7 mouse cellular contexts compared by ENCODE assay signal in genomic region chr2:65667590-65668436, GRCm38 (mm10). TPM values are rescaled to one million over a fixed set of nuclear protein-coding genes. Genes with fewer than 3 reads are reported as not detected.
DNase-seq lines count a peak whose midpoint lies in the region; ATAC-seq and TF ChIP-seq lines count a peak whose summit lies in the region.

No protein-coding gene starts in this region.

- peak overlapping the region; percentile 64 for H3K4me2 ChIP-seq in intestine, postnatal 0 days (replicated peaks; ENCODE audit: low read depth)
- peak overlapping the region; percentile 55 for H3K4me2 ChIP-seq in neural tube, embryonic 14.5 days (ENCODE audit: low read depth, low read length)

- ATAC-seq in intestine, postnatal 0 days: no peak
- peak; percentile 56 for ATAC-seq in neural tube, embryonic 14.5 days (ENCODE audit: low read depth)

- no peak for TF ChIP-seq POLR2A in embryonic fibroblast, embryonic 13.5 days (IDR thresholded peaks at IDR 0.05; ENCODE audit: low read depth, low read length)

- H3K27me3 ChIP-seq in intestine, postnatal 0 days (replicated peaks; ENCODE audit: control insufficient read depth, insufficient read depth, low read length): no peaks in the 10 kb centered on the region
- H3K27me3 ChIP-seq in neural tube, embryonic 14.5 days (ENCODE audit: control insufficient read depth, insufficient read depth, low read length): no peaks in the 10 kb centered on the region

- intact Hi-C loops in left cerebral cortex, adult 2 months (cut with DNase I): loop anchor here (1.0 to 5.0 kb wide), 3 partner anchors 23 to 266 kb away; no protein-coding TSS in a partner anchor
- intact Hi-C loops in left cerebral cortex, postnatal 4 days (cut with DNase I): loop anchor here (2.0 kb wide), 1 partner anchor 47 kb away; the partner anchor contains the start of gene Scn2a

- no peaks in the 10 kb centered on the region for H3K9me3 ChIP-seq in intestine, postnatal 0 days (ENCODE audit: control insufficient read depth)
- H3K9me3 ChIP-seq in neural tube, embryonic 14.5 days (ENCODE audit: control insufficient read depth, low read length): no peaks in the 10 kb centered on the region

- no peak for DNase-seq in left cerebral cortex, adult 2 months (ENCODE audit: extremely low spot score in 1 of 2, low spot score in 2 of 2)
- no peak for DNase-seq in left cerebral cortex, postnatal 4 days
- no peak for DNase-seq in urinary bladder, postnatal 10 days (ENCODE audit: low spot score)
- no peak for DNase-seq in gastrocnemius, postnatal 10 days

- 52% methylated on average over 18 of the region's 18 CpGs for WGBS in intestine, postnatal 0 days
- 51% methylated on average over 18 of the region's 18 CpGs for WGBS in neural tube, embryonic 14.5 days

- no peaks in the 10 kb centered on the region for H3K4me1 ChIP-seq in embryonic fibroblast, embryonic 13.5 days (ENCODE audit: control insufficient read depth, insufficient read depth, low read length)
- no peaks in the 10 kb centered on the region for H3K4me1 ChIP-seq in intestine, postnatal 0 days (replicated peaks; ENCODE audit: control insufficient read depth, insufficient read depth, low read length)
- H3K4me1 ChIP-seq in neural tube, embryonic 14.5 days (ENCODE audit: control insufficient read depth, insufficient read depth, low read length): peaks cover 7% of the 10 kb centered on the region

- H3K27ac ChIP-seq in left cerebral cortex, adult 2 months: peak overlapping the region; percentile 72
- H3K27ac ChIP-seq in embryonic fibroblast, embryonic 13.5 days (ENCODE audit: insufficient read depth, low read length): no peak overlapping the region
- H3K27ac ChIP-seq in intestine, postnatal 0 days (ENCODE audit: low read depth, low read length): no peak overlapping the region
- H3K27ac ChIP-seq in neural tube, embryonic 14.5 days (ENCODE audit: low read depth, low read length): no peak overlapping the region; the same call in 1 of the 2 replicates

- no peaks in the 10 kb centered on the region for H3K36me3 ChIP-seq in intestine, postnatal 0 days (ENCODE audit: control insufficient read depth, insufficient read depth)
- no peaks in the 10 kb centered on the region for H3K36me3 ChIP-seq in neural tube, embryonic 14.5 days (ENCODE audit: control insufficient read depth, insufficient read depth, low read length)

- H3K9ac ChIP-seq in intestine, postnatal 0 days (ENCODE audit: low read depth, low read length): no peak overlapping the region
- H3K9ac ChIP-seq in neural tube, embryonic 14.5 days (replicated peaks; ENCODE audit: low read depth, low read length): 0 out of 2 replicates have a peak overlapping the region, but pooled peaks have one; percentile 21

- no peak for TF ChIP-seq CTCF in left cerebral cortex, adult 2 months (IDR thresholded peaks at IDR 0.05)
- TF ChIP-seq CTCF in embryonic fibroblast, embryonic 13.5 days (IDR thresholded peaks at IDR 0.05; ENCODE audit: borderline replicate concordance, insufficient read depth, low read length): no peak
- TF ChIP-seq CTCF in intestine, postnatal 0 days (IDR thresholded peaks at IDR 0.05; ENCODE audit: low read depth): no peak

- peak overlapping the region; percentile 53 for H3K4me3 ChIP-seq in left cerebral cortex, adult 2 months
- H3K4me3 ChIP-seq in embryonic fibroblast, embryonic 13.5 days (ENCODE audit: insufficient read depth, low read length): peak overlapping the region; percentile 38
- peak overlapping the region; percentile 30 for H3K4me3 ChIP-seq in intestine, postnatal 0 days (ENCODE audit: low read depth, low read length)
- peak overlapping the region; percentile 26 for H3K4me3 ChIP-seq in neural tube, embryonic 14.5 days (ENCODE audit: low read depth, low read length)

RNA-seq across cellular contexts. Expression of gene Scn2a, which starts 47.2 kb away (rescaled TPM):
- total RNA-seq in left cerebral cortex, adult 2 months (2021): 100 to 1,000 TPM; 298 to 309 TPM
- 100 to 1,000 TPM; 227 TPM for total RNA-seq in left cerebral cortex, postnatal 4 days (2021)
- polyA plus RNA-seq in embryonic fibroblast, embryonic 13.5 days (2011; ENCODE audit: insufficient read length, low read depth, missing spikeins): 4.0 and 6.1 TPM in 2 replicates
- polyA plus RNA-seq in intestine, postnatal 0 days (2015; fragmentation: Nextera tagmentation; extraction: Ambion mirVana): 0.69 and 1.3 TPM in 2 replicates
- 67.8 and 76.8 TPM in 2 replicates for polyA plus RNA-seq in neural tube, embryonic 14.5 days (2014; fragmentation: Nextera tagmentation; extraction: Ambion mirVana)
- total RNA-seq in gastrocnemius, postnatal 10 days (2021): 1 to 10 TPM; 1.2 to 1.8 TPM

Comparison
In these comparisons a context has a peak if more than half of its experiments do, and no peak if none do; other contexts are left out.
1. RNA of gene Scn2a, which starts 47.2 kb away (total RNA-seq): 298 to 309 TPM in left cerebral cortex, adult 2 months and 227 TPM in left cerebral cortex, postnatal 4 days; 1.2 to 1.8 TPM in gastrocnemius, postnatal 10 days; every median in the first group is over 10 times any median in the second.
2. Peak in every context shown above with its lines, with median percentiles within 50 percentile points of each other: H3K4me3 ChIP-seq.